Mouse (Mus musculus) forebrain, postnatal 0 days (tissue): ENCODE results near the gene Acad12. TPM values are rescaled to one million over a fixed set of nuclear protein-coding genes. Genes with fewer than 3 reads are reported as not detected.
A peak's percentile ranks its signal among the peaks of the same experiment; 100 is the strongest.

ENCODE experiments used
- ATAC-seq: fragments of 200-750 bp; cut with Nextera tagmentation; 2 replicates; pipeline ENCODE4 v1.8.0; 2017; ENCODE audit warnings: mild to moderate bottlenecking, moderate library complexity
- DNase-seq: peaks from one replicate; pipeline ENCODE4 v3.0.0-alpha.2; 2015
- H3K27ac ChIP-seq: fragments of 300-500 bp; sonication (generic); 2 replicates; pipeline ENCODE4 v1.5.1; 2014; ENCODE audit warnings: low read depth, mild to moderate bottlenecking, antibody characterized with exemption, low read length, moderate library complexity, mixed read lengths
- H3K27me3 ChIP-seq: fragments of 300-500 bp; sonication (generic); 2 replicates; pipeline ENCODE4 v1.6.1; 2014; ENCODE audit warnings: mild to moderate bottlenecking, low read length, mixed read lengths; ENCODE audit not compliant: insufficient read depth
- H3K36me3 ChIP-seq: fragments of 300-500 bp; sonication (generic); 2 replicates; pipeline ENCODE4 v1.6.1; 2014; ENCODE audit warnings: mild to moderate bottlenecking, moderate library complexity; ENCODE audit not compliant: insufficient read depth
- H3K4me1 ChIP-seq: fragments of 300-500 bp; sonication (generic); 2 replicates; pipeline ENCODE4 v1.6.1; 2014; ENCODE audit warnings: antibody characterized with exemption; ENCODE audit not compliant: insufficient read depth
- H3K4me2 ChIP-seq: fragments of 300-500 bp; sonication (generic); 2 replicates; pipeline ENCODE4 v1.6.1; 2014; ENCODE audit warnings: low read depth, mild to moderate bottlenecking, moderate library complexity
- H3K4me3 ChIP-seq: fragments of 300-500 bp; sonication (generic); 2 replicates; pipeline ENCODE4 v1.5.1; 2014; ENCODE audit warnings: low read depth, low read length, mixed read lengths
- H3K9ac ChIP-seq: fragments of 300-500 bp; sonication (generic); 2 replicates; pipeline ENCODE4 v1.6.1; 2014; ENCODE audit warnings: mild to moderate bottlenecking
- H3K9me3 ChIP-seq: fragments of 300-500 bp; sonication (generic); 2 replicates; pipeline ENCODE4 v1.6.1; 2016; ENCODE audit warnings: low read length
- CTCF ChIP-seq: sonication (generic); IDR thresholded peaks from 2 replicates; pipeline ENCODE4 v1.5.1; 2016; ENCODE audit warnings: antibody characterized with exemption, control low read depth, low read depth
- WGBS: fragments of 180-500 bp; shearing (Covaris S2); extraction: QIAGEN DNeasy Blood & Tissue Kit; methylation state at CpG from one replicate; pipeline ENCODE4 v1.1.7; 2014; 5-methylcytosine and 5-hydroxymethylcytosine counted together
- polyA plus RNA-seq: library from polyadenylated mRNA; unstranded; fragments of >200 nt; fragmentation: Nextera tagmentation; extraction: Ambion mirVana; gene quantifications from 2 replicates; pipeline ENCODE4 v1.2.1, GENCODE M21; 2015
- total RNA-seq: library from RNA; depleted of rRNA; stranded (reverse); fragments of >200 nt; gene quantifications from 2 replicates; pipeline ENCODE4 v1.2.3, GENCODE M21; 2014; rRNA removed

The Acad12 gene
- total RNA-seq: 1.4 and 2.1 TPM in 2 replicates
- polyA plus RNA-seq: 0.96 and 1.2 TPM in 2 replicates

DNA sequence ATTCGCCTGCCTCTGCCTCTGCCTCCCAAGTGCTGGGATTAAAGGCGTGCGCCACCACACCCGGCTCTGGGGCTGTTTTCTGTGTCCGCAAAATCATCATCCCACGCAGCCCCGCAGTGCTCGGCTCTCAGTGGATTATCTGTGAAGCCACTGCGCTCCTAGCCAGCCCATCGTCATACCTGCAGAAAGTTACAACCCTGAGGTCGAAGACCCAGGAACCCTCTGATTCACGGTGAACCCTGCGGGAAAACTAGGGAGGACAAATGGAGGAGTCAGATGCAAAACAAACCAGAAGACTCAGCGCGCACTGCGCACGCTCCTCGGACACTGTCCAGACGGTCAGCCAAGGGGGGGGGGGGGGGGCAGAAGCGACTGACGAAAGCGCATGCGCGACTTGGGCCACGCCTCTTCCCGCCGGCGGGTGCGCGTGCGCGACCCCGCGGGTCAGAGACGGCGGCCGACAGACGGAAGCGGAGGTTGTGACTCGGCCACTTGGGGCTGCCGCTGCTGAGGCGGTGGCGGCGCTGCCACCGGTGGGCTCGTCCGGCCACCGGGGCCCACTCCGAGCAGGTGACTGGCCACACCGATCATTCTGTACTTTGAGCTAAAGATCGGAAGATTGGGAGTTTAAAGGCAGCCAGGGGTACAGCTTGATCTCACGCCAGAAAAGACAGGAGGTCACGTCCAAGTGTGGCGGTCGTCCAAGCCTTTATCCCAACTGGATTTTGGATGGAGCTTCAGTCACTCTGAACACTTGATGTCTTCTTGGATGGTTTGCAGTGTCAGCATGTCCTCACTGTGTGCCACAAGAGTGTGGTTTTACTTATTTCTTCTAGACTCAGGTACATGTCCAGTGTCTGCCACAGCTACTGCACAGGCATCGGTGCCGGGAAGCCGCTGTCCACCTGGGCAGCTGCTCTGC lies at the start of gene Acad12:
TSS of gene Acad12 (minus strand) at position 347 of the 922 bp plus-strand sequence.
- under 1% methylated on average over 56 of the region's 58 CpGs for WGBS
- Histone ChIP-seq H3K9me3 (no peaks in the 10 kb centered on the region), H3K9ac (peak within 1 kb of the TSS; percentile 76), H3K27ac (peak within 1 kb of the TSS; percentile 78), H3K4me3 (peak within 1 kb of the TSS; percentile 81), H3K27me3 (no peaks in the 10 kb centered on the region), H3K36me3 (no peaks in the 10 kb centered on the region), H3K4me1 (peaks cover 8% of the 10 kb centered on the region; the same call in 1 of the 2 replicates), H3K4me2 (peak within 1 kb of the TSS; percentile 82)
- ATAC-seq: peak; percentile 87
- TF ChIP-seq CTCF: peak; percentile 36; the same call in 1 of the 2 replicates
- peak; percentile 90 for DNase-seq

DNA sequence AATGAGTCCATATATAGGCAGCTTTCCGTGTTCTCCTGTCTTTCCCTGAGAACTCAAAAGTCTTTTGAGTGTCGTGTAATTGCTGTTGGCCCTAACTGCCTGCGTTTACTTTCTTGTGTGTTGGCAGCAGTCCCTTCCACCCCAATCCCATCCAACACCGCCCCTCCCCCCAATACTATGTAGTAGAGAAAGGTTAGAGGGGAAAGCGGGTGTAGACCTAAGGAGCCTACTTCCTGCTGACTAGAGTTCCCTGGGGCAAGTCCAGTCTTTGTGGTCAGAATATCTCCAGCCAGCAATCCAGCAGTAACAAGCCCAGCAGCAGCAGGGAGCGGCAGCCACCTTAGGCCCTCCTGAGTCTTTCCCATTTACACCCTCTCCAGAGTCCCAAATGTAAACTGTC lies 49.7 kb upstream of the Acad12 start:
- TF ChIP-seq CTCF: no peak
- no peak for ATAC-seq
- Histone ChIP-seq H3K36me3 (peaks cover 50% of the 10 kb centered on the region), H3K9me3 (no peaks in the 10 kb centered on the region), H3K4me2 (no peak overlapping the region), H3K27me3 (no peaks in the 10 kb centered on the region), H3K4me3 (no peak overlapping the region), H3K27ac (no peak overlapping the region), H3K9ac (no peak overlapping the region), H3K4me1 (no peaks in the 10 kb centered on the region)
- WGBS: 56% methylated on average over 6 of the region's 6 CpGs
- no peak for DNase-seq

DNA sequence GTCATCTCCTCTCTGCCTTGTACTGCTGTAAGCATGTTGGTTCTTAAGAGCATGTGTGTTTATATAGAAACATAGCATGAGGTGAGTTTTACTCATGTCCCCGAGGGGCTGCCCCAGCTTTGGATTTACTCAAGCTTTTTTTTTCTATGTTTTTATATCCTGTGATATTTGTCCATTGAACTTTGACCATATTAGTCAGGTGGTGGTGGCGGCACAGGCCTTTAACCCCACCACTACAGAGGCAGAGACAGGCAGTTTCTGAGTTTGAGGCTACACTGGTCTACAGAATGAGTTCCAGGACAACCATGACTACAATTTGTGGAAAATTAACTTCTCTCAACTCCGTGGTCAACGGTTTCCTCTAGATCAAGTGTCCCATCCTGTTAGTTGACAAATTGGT lies 48.3 kb upstream of the Acad12 start:
- no peak for ATAC-seq
- TF ChIP-seq CTCF: no peak
- Histone ChIP-seq H3K9me3 (no peaks in the 10 kb centered on the region), H3K36me3 (peaks cover 44% of the 10 kb centered on the region), H3K9ac (no peak overlapping the region), H3K27me3 (no peaks in the 10 kb centered on the region), H3K4me1 (no peaks in the 10 kb centered on the region), H3K4me3 (no peak overlapping the region), H3K27ac (no peak overlapping the region), H3K4me2 (no peak overlapping the region)
- no peak for DNase-seq
- 95% methylated on average over 4 of the region's 4 CpGs for WGBS

DNA sequence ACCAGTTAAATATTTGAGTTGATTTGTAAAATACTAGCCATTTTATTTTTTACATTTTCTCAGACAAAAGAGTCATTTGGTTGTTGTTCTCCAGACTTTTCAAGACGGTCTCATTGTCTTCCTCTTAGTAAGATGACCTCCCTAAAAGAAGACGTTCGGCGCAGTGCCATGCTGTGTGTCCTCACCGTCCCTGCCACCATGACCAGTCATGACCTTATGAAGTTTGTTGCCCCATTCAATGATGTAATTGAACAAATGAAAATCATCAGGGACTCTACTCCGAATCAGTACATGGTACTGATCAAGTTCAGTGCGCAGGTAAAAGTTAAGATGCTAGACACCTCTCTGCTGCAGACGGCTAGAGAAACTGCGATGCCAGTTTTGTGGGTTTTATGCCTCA lies 46.2 kb upstream of the Acad12 start:
- no peak overlapping the region for H3K4me3 ChIP-seq
- H3K9me3 ChIP-seq: no peaks in the 10 kb centered on the region
- peaks cover 41% of the 10 kb centered on the region for H3K36me3 ChIP-seq
- H3K4me1 ChIP-seq: peaks cover 7% of the 10 kb centered on the region
- ATAC-seq: no peak
- WGBS: 97% methylated on average over 9 of the region's 9 CpGs
- no peak overlapping the region for H3K27ac ChIP-seq
- no peak for TF ChIP-seq CTCF
- DNase-seq: no peak
- no peak overlapping the region for H3K4me2 ChIP-seq
- H3K9ac ChIP-seq: no peak overlapping the region
- H3K27me3 ChIP-seq: no peaks in the 10 kb centered on the region

DNA sequence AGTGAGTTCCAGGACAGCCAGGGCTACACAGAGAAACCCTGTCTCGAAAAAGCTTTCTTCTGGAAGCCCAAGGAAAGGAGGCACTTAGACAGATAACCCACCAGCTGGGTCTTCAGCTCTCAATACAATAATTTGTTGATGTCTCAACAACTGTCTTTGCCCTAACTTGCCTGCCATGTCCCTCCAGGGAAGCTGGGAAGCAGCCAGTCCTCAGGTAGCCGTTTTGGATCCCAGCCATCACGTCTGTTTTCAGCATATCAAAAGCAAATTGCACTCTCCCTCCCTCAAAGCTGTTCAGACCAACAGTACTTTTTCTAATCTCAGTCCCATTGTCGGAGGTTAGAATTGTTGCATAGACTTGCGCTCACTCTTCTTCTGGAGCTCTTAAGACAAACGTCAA lies 45.3 kb upstream of the Acad12 start:
- H3K4me2 ChIP-seq: no peak overlapping the region
- no peak for TF ChIP-seq CTCF
- 90% methylated on average over 6 of the region's 6 CpGs for WGBS

DNA sequence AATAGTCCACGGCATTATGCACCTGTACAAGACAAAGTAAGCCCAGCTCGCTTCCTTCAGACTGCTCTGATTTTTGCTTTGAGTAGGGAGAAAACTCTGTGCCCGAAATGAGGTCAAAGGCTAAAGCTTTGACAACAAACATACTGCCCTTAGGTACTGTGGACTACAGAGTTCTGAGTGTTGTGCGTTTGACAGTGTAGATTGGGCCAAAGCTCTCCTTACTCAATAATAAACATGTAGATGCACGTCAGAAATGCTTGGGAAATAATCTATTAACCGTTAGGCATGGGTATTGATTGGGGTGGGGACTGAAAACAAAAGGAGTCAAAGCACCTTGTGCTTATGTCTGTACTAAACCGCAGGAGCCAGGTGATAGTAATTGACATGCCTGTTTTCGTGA lies 44.7 kb upstream of the Acad12 start:
- H3K9me3 ChIP-seq: no peaks in the 10 kb centered on the region
- H3K4me1 ChIP-seq: peaks cover 12% of the 10 kb centered on the region
- H3K36me3 ChIP-seq: peaks cover 32% of the 10 kb centered on the region
- no peak overlapping the region for H3K4me2 ChIP-seq
- WGBS: 90% methylated on average over 8 of the region's 8 CpGs
- H3K4me3 ChIP-seq: no peak overlapping the region
- TF ChIP-seq CTCF: no peak
- no peak for ATAC-seq
- H3K27me3 ChIP-seq: no peaks in the 10 kb centered on the region
- DNase-seq: no peak
- no peak overlapping the region for H3K9ac ChIP-seq
- H3K27ac ChIP-seq: no peak overlapping the region

More for the DNA sequence above, 45.3 kb upstream of the Acad12 start:
- H3K27me3 ChIP-seq: no peaks in the 10 kb centered on the region
- DNase-seq (no peak), ATAC-seq (no peak)
- H3K9me3 ChIP-seq: no peaks in the 10 kb centered on the region
- no peak overlapping the region for H3K9ac ChIP-seq
- H3K4me1 ChIP-seq: peaks cover 12% of the 10 kb centered on the region
- H3K36me3 ChIP-seq: peaks cover 39% of the 10 kb centered on the region
- H3K4me3 ChIP-seq: no peak overlapping the region
- no peak overlapping the region for H3K27ac ChIP-seq

DNA sequence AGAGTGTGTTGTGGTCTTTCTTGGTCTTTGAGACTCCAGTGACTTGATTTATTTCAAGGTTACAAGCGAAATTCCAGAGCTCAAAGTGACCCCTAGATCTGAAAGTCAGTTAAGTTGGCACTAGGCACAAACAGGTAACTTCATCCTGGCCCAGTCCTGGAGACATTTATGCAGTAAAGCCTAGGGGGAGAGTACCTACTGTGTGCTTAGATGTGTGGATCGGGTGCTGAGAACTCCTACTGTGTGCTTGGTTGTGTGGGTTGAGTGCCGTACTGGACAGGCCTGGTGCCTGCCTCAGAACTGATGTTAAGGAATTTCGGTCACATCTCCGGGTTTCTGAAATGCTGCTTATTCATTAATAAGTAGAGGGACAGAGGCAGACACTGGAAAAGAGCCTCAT lies 42.8 kb upstream of the Acad12 start:
- H3K9ac ChIP-seq: peak overlapping the region; percentile 84
- H3K27me3 ChIP-seq: no peaks in the 10 kb centered on the region
- H3K4me3 ChIP-seq: peak overlapping the region; percentile 93
- ATAC-seq (no peak), DNase-seq (no peak)
- no peak overlapping the region for H3K27ac ChIP-seq
- WGBS: 86% methylated on average over 5 of the region's 5 CpGs
- peaks cover 12% of the 10 kb centered on the region for H3K4me1 ChIP-seq
- no peak for TF ChIP-seq CTCF
- peak overlapping the region; percentile 71 for H3K4me2 ChIP-seq
- peaks cover 20% of the 10 kb centered on the region for H3K36me3 ChIP-seq
- H3K9me3 ChIP-seq: no peaks in the 10 kb centered on the region
